Mouse (Mus musculus): ENCODE data around the gene Mief2. TPM values are rescaled to one million over a fixed set of nuclear protein-coding genes. Genes with fewer than 3 reads are reported as not detected.

Gene Mief2
- polyA plus RNA-seq, 1 experiment from 2014 or later = 25.5 TPM

DNA sequence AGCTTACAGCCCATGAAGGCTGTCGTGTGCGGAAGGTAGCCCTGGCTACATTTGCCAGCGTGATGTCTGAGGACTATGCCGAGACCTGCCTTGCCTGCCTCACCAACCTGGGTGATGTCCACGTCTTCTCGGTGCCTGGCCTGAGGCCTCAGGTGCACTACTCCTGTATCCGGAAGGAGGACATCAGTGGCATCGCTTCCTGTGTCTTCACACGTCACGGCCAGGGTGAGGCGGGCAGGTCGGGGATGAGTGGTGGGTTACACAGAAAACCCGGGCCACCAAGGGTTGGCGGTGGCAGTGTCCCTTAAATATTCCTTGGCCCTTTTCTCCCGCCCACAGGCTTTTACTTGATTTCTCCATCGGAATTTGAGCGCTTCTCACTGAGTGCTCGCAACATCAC lies 16.2 kb upstream of the Mief2 start:
- no peak overlapping the region for H3K4me2 ChIP-seq (ENCODE audit: low read length)
- H3K4me1 ChIP-seq (replicated peaks; ENCODE audit: control insufficient read depth, insufficient read depth, low read length) = no peaks in the 10 kb centered on the region
- no peaks in the 10 kb centered on the region for H3K27me3 ChIP-seq (replicated peaks; ENCODE audit: control insufficient read depth, insufficient read depth, low read length)
- H3K9me3 ChIP-seq (ENCODE audit: control insufficient read depth, low read length) = no peaks in the 10 kb centered on the region
- H3K36me3 ChIP-seq (ENCODE audit: control insufficient read depth, insufficient read depth) = peaks cover 68% of the 10 kb centered on the region
- no peak overlapping the region for H3K4me3 ChIP-seq (replicated peaks; ENCODE audit: low read length)
- no peak overlapping the region for H3K9ac ChIP-seq (replicated peaks; ENCODE audit: low read depth, low read length)
- no peak overlapping the region for H3K27ac ChIP-seq (ENCODE audit: low read length)
- ATAC-seq = no peak
- WGBS = 93% methylated on average over 18 of the region's 18 CpGs

DNA sequence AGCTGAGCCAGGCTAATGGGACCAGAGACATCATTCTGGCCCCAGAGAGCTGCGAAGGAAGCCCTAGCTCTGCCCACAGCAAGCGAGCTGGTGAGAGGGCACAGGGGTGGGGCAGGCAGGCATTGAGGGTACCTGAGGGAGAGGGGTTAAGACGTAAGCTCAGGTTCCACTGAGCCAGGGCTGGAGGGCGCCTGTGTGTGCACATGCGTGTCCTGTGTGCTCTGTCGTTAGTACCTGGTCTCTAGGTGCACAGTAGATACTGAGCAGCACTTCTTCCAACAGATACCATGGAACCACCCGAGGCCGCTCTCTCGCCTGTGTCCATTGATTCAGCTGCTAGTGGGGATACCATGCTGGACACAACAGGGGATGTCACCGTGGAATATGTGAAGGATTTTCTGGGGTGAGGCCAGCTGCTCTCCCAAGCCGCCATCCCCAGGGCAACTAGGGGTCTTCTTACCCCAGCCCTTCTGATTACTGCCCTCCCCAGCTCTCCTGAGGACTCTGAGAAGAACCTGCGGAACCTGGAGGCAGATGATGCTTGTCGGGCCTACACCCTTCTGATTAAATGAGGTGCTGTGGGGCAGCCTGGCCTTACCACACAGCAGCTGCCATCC lies 15.5 kb upstream of the Mief2 start:
- Histone ChIP-seq H3K27me3 (replicated peaks; ENCODE audit: control insufficient read depth, insufficient read depth, low read length) (no peaks in the 10 kb centered on the region), H3K27ac (ENCODE audit: low read length) (no peak overlapping the region), H3K4me1 (replicated peaks; ENCODE audit: control insufficient read depth, insufficient read depth, low read length) (no peaks in the 10 kb centered on the region), H3K4me2 (ENCODE audit: low read length) (no peak overlapping the region), H3K36me3 (ENCODE audit: control insufficient read depth, insufficient read depth) (peaks cover 68% of the 10 kb centered on the region), H3K9ac (replicated peaks; ENCODE audit: low read depth, low read length) (no peak overlapping the region), H3K4me3 (replicated peaks; ENCODE audit: low read length) (no peak overlapping the region), H3K9me3 (ENCODE audit: control insufficient read depth, low read length) (no peaks in the 10 kb centered on the region)
- ATAC-seq = no peak
- 91% methylated on average over 13 of the region's 13 CpGs for WGBS

DNA sequence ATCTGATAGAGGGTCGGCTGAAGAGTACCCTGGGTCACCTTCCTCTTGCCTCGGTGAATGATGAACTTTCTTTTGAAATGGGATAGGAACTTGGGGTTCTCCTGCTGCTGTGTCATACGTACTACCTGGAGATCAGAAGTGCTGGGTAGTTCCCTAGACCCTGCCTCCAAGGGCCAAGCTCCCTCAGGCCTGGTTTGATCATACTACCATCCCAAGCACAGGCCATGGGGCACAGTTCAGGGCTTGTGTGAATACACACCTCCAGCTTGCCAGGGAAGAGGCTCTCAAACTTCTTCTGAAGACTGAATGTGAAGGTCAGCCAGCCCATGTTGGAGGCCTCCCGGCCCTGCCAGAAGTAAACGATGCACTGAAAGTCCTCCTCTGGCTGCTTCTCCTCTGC lies 12.4 kb upstream of the Mief2 start:
- no peaks in the 10 kb centered on the region for H3K27me3 ChIP-seq (replicated peaks; ENCODE audit: control insufficient read depth, insufficient read depth, low read length)
- no peak overlapping the region for H3K4me2 ChIP-seq (ENCODE audit: low read length)
- peaks cover 68% of the 10 kb centered on the region for H3K36me3 ChIP-seq (ENCODE audit: control insufficient read depth, insufficient read depth)
- no peak overlapping the region for H3K27ac ChIP-seq (ENCODE audit: low read length)
- H3K9me3 ChIP-seq (ENCODE audit: control insufficient read depth, low read length) = no peaks in the 10 kb centered on the region
- no peaks in the 10 kb centered on the region for H3K4me1 ChIP-seq (replicated peaks; ENCODE audit: control insufficient read depth, insufficient read depth, low read length)
- 90% methylated on average over 5 of the region's 5 CpGs for WGBS
- ATAC-seq = no peak
- no peak overlapping the region for H3K4me3 ChIP-seq (replicated peaks; ENCODE audit: low read length)
- no peak overlapping the region for H3K9ac ChIP-seq (replicated peaks; ENCODE audit: low read depth, low read length)

DNA sequence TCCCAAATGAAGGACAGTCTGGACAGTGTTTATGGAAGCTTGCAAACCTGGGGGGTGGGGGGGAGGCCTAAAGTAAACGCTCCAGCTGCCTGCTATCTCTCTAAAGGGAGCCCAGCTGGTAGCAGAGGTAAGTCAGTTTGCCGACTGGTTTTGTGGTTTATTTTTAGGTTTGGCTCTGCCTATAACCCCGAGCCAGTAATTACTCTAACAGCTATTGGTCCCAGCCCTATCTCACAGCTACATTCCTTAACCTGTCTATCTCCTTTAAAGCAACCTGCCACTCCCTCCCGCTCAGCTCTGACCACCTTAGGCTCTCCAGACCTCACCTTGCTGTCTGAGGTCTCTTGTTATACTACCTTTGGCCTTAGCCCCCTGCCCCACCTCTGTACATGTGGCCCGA lies 8.9 kb upstream of the Mief2 start:
- Histone ChIP-seq H3K4me2 (ENCODE audit: low read length) (no peak overlapping the region), H3K36me3 (ENCODE audit: control insufficient read depth, insufficient read depth) (peaks cover 61% of the 10 kb centered on the region), H3K27me3 (replicated peaks; ENCODE audit: control insufficient read depth, insufficient read depth, low read length) (no peaks in the 10 kb centered on the region), H3K9ac (replicated peaks; ENCODE audit: low read depth, low read length) (no peak overlapping the region), H3K4me1 (replicated peaks; ENCODE audit: control insufficient read depth, insufficient read depth, low read length) (no peaks in the 10 kb centered on the region), H3K9me3 (ENCODE audit: control insufficient read depth, low read length) (no peaks in the 10 kb centered on the region), H3K27ac (ENCODE audit: low read length) (no peak overlapping the region), H3K4me3 (replicated peaks; ENCODE audit: low read length) (no peak overlapping the region)
- no peak for ATAC-seq
- WGBS = 91% methylated on average over 5 of the region's 5 CpGs

DNA sequence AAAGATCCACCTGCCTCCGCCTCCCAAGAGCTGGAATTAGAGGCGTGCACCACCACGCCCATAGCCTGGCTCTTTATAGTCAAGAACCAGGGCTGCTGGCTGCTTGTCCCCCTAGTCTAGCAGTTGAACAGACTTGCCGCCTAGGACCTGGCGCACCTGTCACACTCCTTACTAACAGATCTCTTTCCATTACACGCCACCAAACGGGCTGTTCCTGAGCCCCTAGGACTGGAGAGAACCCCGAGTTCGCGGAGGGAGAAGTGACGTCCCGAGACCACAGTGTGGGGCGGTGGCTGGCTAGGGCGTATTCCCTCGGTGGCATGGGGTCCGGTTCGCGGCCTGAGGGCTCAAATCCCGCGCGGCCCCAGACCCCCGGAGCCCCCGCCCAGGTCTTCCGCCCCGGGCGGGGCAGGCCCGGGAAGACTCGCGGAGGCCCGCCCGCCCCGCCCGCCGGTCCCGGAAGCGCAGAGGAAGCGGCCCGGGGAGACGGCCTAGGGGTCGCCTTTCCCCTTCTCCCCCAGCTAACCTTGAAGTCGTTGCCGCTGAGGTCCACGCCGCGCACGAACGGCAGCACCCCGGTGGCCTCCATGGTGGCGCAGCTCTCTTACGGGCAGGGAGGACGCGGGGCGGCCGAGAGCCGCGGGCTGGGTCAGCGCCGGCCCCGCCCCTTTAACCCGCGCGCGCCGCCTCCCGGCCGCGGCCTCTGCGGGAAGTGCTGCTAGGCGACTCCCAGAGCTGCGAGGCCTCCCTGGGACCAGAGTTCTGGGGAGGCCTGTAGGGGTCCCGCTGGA lies 1.4 kb upstream of the Mief2 start, which contains the start of gene Flii:
Gene Flii, minus strand, starts transcription at position 663 of the 791 bp plus-strand sequence.
- Histone ChIP-seq H3K27ac (ENCODE audit: low read length) (peak within 1 kb of the TSS; percentile 80), H3K4me1 (replicated peaks; ENCODE audit: control insufficient read depth, insufficient read depth, low read length) (peaks cover 27% of the 10 kb centered on the region), H3K9ac (replicated peaks; ENCODE audit: low read depth, low read length) (peak within 1 kb of the TSS; percentile 95), H3K9me3 (ENCODE audit: control insufficient read depth, low read length) (no peaks in the 10 kb centered on the region), H3K36me3 (ENCODE audit: control insufficient read depth, insufficient read depth) (peaks cover 27% of the 10 kb centered on the region), H3K4me2 (ENCODE audit: low read length) (peak within 1 kb of the TSS; percentile 75), H3K4me3 (replicated peaks; ENCODE audit: low read length) (peak within 1 kb of the TSS; percentile 91), H3K27me3 (replicated peaks; ENCODE audit: control insufficient read depth, insufficient read depth, low read length) (no peaks in the 10 kb centered on the region)
- ATAC-seq = peak; percentile 67
- WGBS = under 1% methylated on average over 58 of the region's 71 CpGs

DNA sequence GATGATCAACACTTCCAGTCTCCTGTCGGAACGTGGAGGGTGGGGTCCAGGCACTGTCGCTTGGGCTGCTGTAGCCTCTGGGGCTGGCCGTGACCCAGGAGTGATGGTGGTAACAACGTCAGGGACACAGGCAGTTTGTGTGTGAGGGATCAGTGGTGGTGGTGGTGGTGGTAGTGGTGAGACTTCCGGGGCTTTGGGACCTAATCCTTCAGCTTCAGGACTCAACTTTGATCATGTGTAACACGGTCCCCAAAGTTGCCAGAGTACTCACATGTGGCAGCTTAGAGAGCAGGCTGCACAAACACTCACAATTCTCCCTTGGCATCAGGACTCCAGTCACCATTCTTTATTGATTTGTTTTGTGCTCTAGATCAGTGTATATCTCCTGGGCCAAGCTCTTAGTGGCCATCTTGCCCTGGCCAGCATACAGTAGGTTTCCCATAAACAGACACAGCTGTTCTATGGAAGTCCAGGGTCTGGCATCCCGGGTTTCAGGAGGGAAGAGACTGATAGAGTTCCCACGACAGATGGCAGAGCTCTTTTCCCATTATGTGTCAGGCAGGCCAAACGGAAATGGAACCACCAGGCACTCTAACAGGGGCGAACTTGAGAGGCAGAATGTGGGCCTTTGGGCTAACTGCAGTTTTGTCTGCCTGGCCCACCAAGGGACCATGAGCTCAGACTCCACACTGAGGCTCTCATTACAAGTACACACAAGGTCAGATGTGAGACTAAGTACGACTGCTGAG lies 632 bp upstream of the Mief2 start:
- H3K9ac ChIP-seq (replicated peaks; ENCODE audit: low read depth, low read length) = peak overlapping the region; percentile 95
- 5% methylated on average over 12 of the region's 12 CpGs for WGBS
- peak overlapping the region; percentile 80 for H3K27ac ChIP-seq (ENCODE audit: low read length)
- peaks cover 27% of the 10 kb centered on the region for H3K4me1 ChIP-seq (replicated peaks; ENCODE audit: control insufficient read depth, insufficient read depth, low read length)
- peaks cover 23% of the 10 kb centered on the region for H3K36me3 ChIP-seq (ENCODE audit: control insufficient read depth, insufficient read depth)
- peak; percentile 9 for ATAC-seq
- H3K4me3 ChIP-seq (replicated peaks; ENCODE audit: low read length) = peak overlapping the region; percentile 91
- H3K4me2 ChIP-seq (ENCODE audit: low read length) = peak overlapping the region; percentile 75
- no peaks in the 10 kb centered on the region for H3K9me3 ChIP-seq (ENCODE audit: control insufficient read depth, low read length)
- no peaks in the 10 kb centered on the region for H3K27me3 ChIP-seq (replicated peaks; ENCODE audit: control insufficient read depth, insufficient read depth, low read length)

DNA sequence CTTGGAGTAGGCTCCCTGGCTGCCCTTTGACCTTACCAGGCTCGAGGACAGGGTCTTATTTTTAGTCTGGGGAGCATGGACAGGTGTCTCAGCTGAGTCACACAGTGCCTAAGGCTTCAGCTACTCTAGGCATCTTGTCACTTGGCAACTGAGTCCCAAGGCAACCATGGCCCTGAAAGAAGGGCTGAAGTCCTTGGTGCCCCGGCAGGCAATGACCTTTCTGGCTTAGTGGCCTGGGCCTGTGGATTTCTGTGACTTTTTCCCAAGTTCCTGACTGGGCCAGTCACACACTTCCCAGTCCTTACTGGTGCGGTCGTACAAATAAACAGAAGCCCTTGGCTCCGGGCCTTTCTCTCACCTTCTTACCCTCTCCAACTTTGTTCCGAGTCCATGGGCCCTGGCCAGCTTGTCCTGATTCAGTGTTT lies 1.0 kb downstream of the Mief2 start:
- H3K9me3 ChIP-seq (ENCODE audit: control insufficient read depth, low read length) = no peaks in the 10 kb centered on the region
- no peaks in the 10 kb centered on the region for H3K27me3 ChIP-seq (replicated peaks; ENCODE audit: control insufficient read depth, insufficient read depth, low read length)
- H3K36me3 ChIP-seq (ENCODE audit: control insufficient read depth, insufficient read depth) = peaks cover 15% of the 10 kb centered on the region
- H3K27ac ChIP-seq (ENCODE audit: low read length) = no peak overlapping the region
- peak overlapping the region; percentile 63 for H3K4me3 ChIP-seq (replicated peaks; ENCODE audit: low read length)
- peak overlapping the region; percentile 4; the same call in 1 of the 2 replicates for H3K9ac ChIP-seq (replicated peaks; ENCODE audit: low read depth, low read length)
- no peak for ATAC-seq
- 80% methylated on average over 6 of the region's 6 CpGs for WGBS
- peaks cover 27% of the 10 kb centered on the region for H3K4me1 ChIP-seq (replicated peaks; ENCODE audit: control insufficient read depth, insufficient read depth, low read length)
- peak overlapping the region; percentile 75 for H3K4me2 ChIP-seq (ENCODE audit: low read length)

DNA sequence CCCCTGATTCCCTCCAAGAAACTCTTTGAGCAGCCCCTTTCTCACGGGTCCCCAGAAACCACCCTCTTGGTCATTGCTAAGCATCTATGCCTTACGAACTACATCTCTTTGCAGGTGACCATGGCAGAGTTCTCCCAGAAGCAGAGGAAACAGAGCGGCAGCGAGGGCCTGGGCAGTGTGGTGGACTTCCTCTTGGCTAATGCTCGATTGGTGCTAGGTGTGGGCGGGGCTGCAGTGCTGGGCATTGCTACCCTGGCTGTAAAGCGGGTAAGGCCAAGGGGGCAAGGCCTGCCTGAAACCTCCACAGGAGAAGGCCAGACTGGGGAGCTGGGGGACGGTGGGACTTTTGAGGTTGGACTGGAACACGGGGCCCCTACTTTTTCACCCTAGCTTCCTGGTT lies 2.0 kb downstream of the Mief2 start:
- ATAC-seq = no peak
- H3K27me3 ChIP-seq (replicated peaks; ENCODE audit: control insufficient read depth, insufficient read depth, low read length) = no peaks in the 10 kb centered on the region
- 87% methylated on average over 9 of the region's 9 CpGs for WGBS

DNA sequence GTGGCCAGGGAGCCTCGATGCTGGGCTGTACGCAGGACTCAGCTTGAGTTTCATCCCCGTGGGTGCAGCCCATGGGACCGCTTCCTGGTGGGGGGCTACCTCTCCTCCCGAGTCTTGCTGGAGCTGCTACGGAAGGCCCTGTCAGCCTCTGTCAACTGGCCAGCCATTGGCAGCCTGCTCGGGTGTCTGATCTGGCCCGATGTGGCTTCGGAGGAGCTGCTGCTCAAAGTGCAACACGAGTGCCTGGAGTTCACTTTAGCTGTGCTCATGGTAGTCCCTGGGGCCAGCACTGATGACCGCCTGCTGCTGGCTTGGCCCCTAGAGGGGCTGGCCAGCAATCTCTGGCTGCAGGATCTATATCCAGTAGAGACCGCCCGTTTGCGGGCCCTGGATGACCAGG lies 3.1 kb downstream of the Mief2 start:
- no peak for ATAC-seq
- WGBS = 92% methylated on average over 14 of the region's 14 CpGs
- Histone ChIP-seq H3K36me3 (ENCODE audit: control insufficient read depth, insufficient read depth) (peaks cover 9% of the 10 kb centered on the region), H3K9me3 (ENCODE audit: control insufficient read depth, low read length) (no peaks in the 10 kb centered on the region), H3K4me2 (ENCODE audit: low read length) (no peak overlapping the region), H3K27me3 (replicated peaks; ENCODE audit: control insufficient read depth, insufficient read depth, low read length) (no peaks in the 10 kb centered on the region), H3K4me1 (replicated peaks; ENCODE audit: control insufficient read depth, insufficient read depth, low read length) (peaks cover 22% of the 10 kb centered on the region), H3K27ac (ENCODE audit: low read length) (no peak overlapping the region), H3K9ac (replicated peaks; ENCODE audit: low read depth, low read length) (no peak overlapping the region), H3K4me3 (replicated peaks; ENCODE audit: low read length) (no peak overlapping the region)

More for the DNA sequence above, 2.0 kb downstream of the Mief2 start:
- Histone ChIP-seq H3K4me1 (replicated peaks; ENCODE audit: control insufficient read depth, insufficient read depth, low read length) (peaks cover 27% of the 10 kb centered on the region), H3K4me2 (ENCODE audit: low read length) (no peak overlapping the region), H3K36me3 (ENCODE audit: control insufficient read depth, insufficient read depth) (peaks cover 9% of the 10 kb centered on the region), H3K9me3 (ENCODE audit: control insufficient read depth, low read length) (no peaks in the 10 kb centered on the region), H3K9ac (replicated peaks; ENCODE audit: low read depth, low read length) (no peak overlapping the region), H3K27ac (ENCODE audit: low read length) (no peak overlapping the region), H3K4me3 (replicated peaks; ENCODE audit: low read length) (no peak overlapping the region)
